Mouse (Mus musculus): ENCODE measurements around the gene Ndufaf2. TPM values are rescaled to one million over a fixed set of nuclear protein-coding genes. Genes with fewer than 3 reads are reported as not detected.

Gene Ndufaf2
- polyA plus RNA-seq, 1 experiment = 4.8 TPM

- DNase-seq (ENCODE audit: low read depth) = no peak
Observed at GRCm38 (mm10) chr13:108039902-108040301, 118.5 kb downstream of the Ndufaf2 start.

DNA sequence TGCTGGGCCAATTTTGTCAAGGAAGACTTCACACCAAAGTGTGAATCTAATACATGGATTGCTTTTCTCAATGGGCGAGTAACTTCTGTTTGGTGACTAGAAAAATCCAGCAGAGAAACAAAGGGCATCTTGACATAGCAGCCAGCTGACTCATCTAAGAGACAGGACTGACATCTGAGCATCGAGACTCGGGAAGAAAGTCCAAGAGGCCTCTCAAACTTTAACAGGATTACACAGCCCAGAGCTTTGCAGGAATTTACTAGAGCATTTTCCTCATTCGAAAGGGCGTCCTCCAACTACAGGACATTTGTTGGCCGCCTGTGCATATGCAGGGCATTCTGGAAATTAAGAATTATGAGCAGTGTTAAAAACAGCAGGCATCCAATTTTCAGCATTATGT, 119.0 kb downstream of the Ndufaf2 start:
- no peak for DNase-seq (ENCODE audit: low read depth)

GRCm38 (mm10) chr13:108032789-108033188, 125.6 kb downstream of the Ndufaf2 start:
- no peak for DNase-seq (ENCODE audit: low read depth)

DNA sequence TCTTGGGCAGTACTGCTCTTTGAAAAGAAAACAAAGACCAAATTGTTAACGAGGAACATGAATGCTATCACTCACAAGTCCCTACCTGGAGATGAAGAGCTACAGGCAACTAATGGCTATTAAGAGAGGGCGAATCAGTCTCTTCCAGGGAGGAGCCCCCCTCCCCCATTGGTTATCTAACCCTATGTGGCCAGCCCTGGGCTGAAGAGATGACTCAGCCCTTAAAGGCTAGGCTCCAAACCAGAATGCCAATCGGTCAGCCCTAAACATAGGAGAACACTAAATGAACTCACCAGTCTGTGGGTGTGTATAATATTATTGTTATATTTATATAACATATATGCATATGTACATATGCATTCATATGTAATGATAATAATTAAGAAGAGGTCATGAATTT, 132.6 kb downstream of the Ndufaf2 start:
- DNase-seq (ENCODE audit: low read depth) = no peak

DNA sequence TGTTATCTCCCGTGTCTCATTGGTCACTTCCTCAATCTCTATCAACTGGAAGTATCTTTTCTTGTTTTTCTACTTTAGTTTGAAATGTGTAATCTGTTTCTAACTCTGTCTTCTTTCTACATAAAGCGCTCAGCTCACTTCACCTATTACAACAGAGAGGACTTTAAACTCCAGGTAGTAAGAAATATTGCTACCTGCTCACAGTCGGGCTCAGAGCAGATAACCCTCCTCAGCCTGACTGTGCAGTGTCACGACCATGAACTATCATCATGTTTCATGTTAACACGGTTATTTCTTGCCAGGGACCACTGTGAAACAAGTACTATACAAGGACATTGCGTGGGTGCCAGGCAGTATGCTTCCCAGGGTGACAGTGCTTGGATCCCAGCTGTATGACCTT, 141.1 kb downstream of the Ndufaf2 start:
- DNase-seq (ENCODE audit: low read depth) = no peak

DNA sequence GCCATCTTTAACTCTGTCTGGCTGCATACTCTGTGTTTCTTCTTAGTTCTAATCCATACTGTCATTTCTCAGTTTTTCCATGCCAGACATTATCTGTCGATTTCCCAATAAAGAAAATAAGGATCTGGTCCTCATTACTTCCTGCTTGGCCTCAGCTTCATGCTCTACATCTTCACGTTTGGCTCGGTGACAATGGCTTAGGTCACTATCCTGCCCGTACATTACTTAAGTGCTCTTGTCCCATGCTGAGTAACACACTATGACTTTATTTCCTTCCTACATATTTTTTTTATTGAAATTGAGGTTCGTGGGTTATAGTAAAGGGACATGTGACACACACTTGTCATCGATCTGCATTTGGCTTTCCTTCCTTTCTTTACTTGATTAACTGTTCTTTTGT, 143.3 kb downstream of the Ndufaf2 start:
- peak; percentile 42 for DNase-seq (ENCODE audit: low read depth)

DNA sequence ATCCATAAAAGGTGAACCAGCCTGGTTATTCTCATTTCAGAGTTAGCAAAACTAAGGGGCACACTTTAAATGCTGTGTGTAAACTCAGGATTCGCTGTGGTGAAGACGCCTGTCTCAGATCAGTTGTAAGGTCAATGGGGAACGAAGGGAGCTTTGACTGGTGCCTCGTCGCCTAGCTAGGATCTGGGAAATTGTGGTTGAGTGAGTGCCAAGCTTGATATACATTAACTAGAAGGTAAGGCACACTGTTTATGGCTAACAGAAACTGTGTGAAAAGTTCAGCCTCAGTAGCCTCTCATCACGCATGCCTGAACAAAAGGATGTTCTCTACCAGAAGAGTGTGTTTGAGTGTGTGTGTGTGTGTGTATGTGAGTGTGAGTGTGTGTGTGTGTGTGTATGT, 144.6 kb downstream of the Ndufaf2 start:
- no peak for DNase-seq (ENCODE audit: low read depth)

DNA sequence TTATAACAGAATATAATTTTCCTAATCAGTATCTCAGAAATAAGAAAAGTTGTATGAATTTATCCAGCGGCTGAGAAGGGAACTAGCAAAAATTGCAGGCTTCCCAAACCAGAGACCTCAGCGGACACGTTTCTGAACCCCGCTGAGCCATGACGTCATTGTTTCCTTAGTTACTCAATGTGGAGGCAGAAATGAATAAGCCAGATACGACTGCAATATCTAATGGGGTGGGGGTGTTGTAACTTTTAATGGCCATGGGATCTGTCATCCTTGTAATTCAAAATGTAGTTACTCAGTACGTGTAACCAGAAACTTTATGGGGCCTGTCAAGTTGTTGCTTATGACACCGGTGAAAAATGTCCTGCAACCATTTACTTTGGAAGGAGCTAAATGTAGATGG, 145.3 kb downstream of the Ndufaf2 start:
- DNase-seq (ENCODE audit: low read depth) = peak; percentile 44

GRCm38 (mm10) chr13:108007861-108008260, 150.6 kb downstream of the Ndufaf2 start:
- DNase-seq (ENCODE audit: low read depth) = peak; percentile 80

DNA sequence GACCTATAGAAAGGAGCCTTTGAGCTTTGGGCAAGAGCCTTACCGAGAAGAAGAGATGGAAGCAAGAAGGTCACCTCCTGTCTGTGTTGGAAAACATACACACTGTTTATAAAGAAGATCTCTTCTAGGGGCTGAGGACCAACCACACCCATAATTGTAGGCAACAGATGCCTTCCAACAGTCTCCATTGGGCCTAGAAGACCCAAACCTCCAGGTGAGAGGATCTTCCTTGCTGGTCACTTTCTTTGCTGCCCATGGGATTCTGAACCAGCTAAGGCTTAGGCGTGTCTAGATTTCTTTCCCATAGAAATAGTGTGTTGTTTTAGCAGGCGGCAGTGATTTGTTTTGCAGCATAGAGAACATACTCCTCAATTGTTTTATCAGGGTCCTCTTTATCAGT, 162.1 kb downstream of the Ndufaf2 start:
- no peak for DNase-seq (ENCODE audit: low read depth)

DNA sequence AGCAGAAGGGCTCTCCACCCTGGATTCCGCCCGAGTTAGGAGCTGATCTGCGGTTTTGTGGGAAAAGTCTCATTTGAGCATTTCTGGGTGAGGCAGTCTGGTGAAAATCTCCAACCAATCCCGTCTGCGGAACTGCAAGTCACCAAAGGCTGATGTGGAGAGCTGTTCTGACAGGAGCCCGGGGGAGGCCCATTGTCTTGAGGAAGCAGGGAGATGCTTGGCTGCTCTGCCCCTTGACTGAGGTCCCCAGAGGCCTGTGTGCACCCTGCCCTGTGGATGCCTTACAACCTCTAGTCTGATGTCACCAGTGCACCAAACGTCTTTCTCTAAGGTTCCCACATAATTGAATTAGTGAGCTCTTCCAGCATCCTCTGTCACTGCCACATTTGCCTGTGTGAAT, 163.2 kb downstream of the Ndufaf2 start:
- DNase-seq (ENCODE audit: low read depth) = no peak

DNA sequence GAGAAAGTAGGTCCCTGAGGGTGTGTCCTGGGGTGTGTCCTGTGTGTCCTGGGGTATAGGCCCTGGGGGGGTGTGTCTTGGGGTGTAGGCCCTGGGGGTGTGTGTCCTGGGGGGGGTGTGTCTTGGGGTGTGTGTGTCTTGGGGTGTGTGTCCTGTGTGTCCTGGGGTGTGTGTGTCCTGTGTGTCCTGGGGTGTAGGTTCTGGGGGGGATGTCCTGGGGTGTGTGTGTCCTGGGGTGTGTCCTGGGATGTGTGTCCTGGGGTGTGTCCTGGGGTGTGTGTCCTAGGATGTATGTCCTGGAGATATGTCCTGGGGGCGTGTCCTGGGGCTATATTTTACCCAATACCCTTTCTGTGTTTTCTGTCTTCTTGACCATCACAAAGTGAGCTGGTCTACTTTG, 165.8 kb downstream of the Ndufaf2 start:
- DNase-seq (ENCODE audit: low read depth) = no peak

- DNase-seq (ENCODE audit: low read depth) = no peak
Observed at GRCm38 (mm10) chr13:107984641-107985040, 173.8 kb downstream of the Ndufaf2 start.

GRCm38 (mm10) chr13:107984186-107984585, 174.2 kb downstream of the Ndufaf2 start:
- no peak for DNase-seq (ENCODE audit: low read depth)

DNA sequence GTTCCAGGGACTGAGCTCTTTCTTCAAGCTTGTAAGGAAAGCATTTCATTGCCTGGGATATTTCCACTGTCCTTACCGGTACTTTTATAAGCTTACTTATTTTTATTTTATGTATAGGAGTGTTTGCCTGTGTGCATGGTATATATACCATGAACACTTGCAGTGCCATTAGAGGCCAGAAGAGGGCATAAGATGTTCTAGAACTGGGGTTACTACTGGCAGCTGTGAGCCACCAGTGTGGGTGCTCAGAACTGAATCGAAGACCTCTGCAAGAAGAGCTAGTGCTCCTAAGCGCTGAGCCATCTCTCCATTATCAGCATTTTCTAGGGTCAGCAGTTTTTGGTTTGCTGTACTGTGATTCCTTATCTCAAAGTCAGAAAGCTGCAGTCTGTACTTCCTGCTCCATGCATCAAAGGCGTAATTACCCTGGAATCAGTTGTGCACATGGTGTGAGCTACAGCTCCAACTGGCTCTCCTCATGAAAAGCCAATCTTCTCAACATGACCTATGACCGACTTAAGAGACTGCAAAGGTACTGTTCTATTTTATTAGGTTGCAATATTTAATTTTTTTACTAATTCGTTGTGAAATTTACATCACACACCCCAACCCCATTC, 175.1 kb downstream of the Ndufaf2 start:
- no peak for DNase-seq (ENCODE audit: low read depth)

- DNase-seq (ENCODE audit: low read depth) = no peak
Observed at GRCm38 (mm10) chr13:107979461-107979860, 179.0 kb downstream of the Ndufaf2 start.

DNA sequence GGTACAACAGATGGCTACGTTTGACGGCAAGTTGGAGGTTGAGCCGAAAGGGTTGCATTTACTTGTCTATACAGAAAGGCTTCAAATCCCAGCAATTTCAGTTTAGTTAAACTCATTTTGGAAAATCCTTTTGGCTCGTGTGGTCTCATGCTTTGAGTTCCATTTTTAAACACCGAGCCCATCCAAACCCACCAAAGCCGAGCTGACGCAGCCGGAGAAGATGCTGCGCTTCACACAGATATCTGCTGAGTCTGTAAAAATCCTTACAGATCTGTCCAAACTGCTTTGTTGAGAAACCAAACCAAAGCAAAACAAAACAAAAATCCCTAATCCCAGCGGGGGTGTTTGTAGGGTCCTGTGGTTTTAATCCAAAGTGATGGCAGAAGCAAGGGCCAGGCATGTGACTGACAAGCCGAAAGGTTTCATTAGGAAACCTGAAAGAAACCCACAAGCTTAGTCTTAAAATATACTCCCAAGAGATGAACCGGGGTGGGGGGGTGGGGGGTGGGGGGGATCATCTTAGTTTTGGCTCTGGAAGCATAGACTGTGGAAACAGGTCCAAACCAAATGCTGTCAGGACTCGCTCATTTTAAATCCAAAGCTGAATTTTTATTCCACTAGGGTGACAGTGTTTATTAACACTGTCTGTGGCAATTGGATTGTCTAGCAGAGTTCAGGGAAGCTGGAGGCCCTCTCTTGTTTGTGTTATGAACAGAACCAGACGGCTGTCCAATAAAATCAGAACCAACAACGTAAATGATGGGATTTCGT, 181.4 kb downstream of the Ndufaf2 start:
- DNase-seq (ENCODE audit: low read depth) = no peak

DNA sequence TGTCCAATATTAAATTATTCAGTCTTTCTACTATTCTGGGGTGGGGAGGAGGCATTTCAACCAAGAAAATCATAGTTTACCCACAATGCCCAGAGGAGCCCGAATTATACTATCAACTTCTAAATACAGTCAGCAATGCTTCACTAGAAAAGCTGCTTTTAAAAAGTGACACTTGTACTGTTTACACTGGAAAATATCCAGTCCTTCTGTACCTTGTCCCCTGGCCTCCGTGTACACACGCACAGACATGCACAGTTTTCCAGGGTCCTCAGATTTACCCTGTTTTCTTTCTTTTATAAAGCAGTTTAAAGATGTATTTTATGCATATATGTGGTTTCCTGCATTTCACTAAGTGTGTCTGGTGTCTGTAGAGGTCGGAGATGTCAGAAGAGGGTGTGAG, 186.0 kb downstream of the Ndufaf2 start:
- no peak for DNase-seq (ENCODE audit: low read depth)

DNA sequence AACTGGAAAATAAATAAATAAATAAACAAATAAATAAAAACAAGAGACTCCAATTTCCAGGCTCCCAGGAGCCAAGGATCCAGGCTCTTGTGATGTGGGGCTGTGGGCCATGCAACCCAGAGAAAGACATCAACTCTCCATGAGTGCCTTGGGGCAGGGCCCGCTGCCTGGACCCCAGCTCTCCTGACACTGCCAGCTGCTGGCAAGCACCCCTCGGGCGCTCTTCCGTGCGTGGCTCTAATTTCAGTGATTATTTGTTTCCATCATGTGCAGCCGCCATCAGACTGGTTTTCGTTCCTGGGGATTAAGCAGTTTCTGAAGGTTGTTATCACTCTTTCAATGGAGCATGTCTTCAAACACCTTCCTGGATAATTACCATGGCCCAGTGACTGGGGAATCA, 186.6 kb downstream of the Ndufaf2 start:
- no peak for DNase-seq (ENCODE audit: low read depth)

GRCm38 (mm10) chr13:107970422-107971142, 187.8 kb downstream of the Ndufaf2 start:
- no peak for DNase-seq (ENCODE audit: low read depth)

DNA sequence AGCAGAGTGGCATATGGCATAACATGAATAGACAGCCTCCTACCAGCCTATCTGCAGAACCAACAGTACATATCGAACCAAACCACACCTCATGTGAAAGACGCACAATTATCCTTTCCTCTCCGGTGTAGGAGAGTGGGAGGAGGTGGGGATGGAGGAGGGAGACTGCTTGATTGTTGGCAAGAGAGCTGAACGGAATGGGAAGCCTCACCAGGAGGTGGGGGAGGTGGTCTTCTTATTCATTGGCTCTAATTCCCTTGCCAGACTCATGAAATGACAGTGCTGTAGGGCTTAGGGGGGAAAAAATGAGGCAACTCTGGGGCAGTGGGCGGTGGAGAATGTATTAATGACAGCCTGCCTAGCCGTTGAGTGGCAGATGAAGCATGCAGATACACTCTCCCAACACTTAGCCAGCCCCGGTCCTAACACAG, 188.4 kb downstream of the Ndufaf2 start:
- no peak for DNase-seq (ENCODE audit: low read depth)

- DNase-seq (ENCODE audit: low read depth) = no peak
Observed at GRCm38 (mm10) chr13:107964616-107965015, 193.8 kb downstream of the Ndufaf2 start.

GRCm38 (mm10) chr13:107963471-107963870, 195.0 kb downstream of the Ndufaf2 start:
- DNase-seq (ENCODE audit: low read depth) = peak; percentile 31

Data from gonadal fat pad, adult 2 months (tissue).